Mouse (Mus musculus) cerebellum, postnatal 4 days (tissue): ENCODE data around the gene Creb1.
"Not testable (repeated sequence)": the region's sequence is repeated elsewhere in the genome, so short reads cannot be mapped to it uniquely, and the experiment has no call there.

ENCODE experiments used
- DNase-seq, 2 experiments: peaks; one replicate each; pipeline ENCODE4 v3.0.0; 2022; ENCODE audit warnings: low spot score in 2 of 2, mixed read lengths in 1 of 2

The Creb1 gene

GRCm38 (mm10) chr1:64538837-64539367 is 6.5 kb downstream of the Creb1 start:
- no peak for DNase-seq

DNA sequence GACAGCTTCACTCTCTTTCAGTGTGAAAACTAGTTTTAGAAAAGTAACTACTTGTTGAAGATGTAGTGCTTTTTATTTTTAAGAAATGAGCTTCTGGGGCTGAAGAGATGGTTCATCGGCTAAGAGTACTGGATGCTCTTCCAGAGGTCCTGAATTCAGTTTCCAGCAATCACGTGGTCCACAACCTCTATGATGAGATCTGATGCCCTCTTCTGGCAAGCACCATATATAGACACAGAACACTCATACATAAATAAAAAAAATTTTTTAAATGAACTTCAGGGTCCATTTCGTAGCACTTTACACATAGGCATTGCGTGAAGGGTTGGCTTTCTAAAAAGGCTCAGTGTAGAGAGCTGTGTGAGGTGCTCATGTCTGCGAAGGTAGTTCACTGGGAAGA is 11.3 kb downstream of the Creb1 start:
- no peak for DNase-seq

DNA sequence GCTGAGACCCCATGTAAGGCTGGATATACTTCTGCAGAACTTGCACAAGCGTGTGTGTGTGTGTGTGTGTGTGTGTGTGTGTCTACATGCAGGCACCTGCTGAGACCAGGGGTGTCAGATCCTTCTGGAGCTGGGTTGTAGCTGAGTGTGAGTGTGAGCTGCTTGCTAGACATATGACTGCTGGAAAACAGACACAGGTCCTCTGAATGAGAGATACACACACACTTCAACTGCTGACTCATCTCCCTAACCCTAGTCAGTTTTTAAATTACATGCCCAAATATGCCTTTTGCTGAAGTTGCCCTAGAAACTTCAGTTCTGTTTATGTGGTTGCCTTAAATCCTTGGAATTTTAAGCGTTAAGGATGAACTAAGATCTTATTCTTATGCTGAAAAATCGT is 13.6 kb downstream of the Creb1 start:
- DNase-seq, result no peak

DNA sequence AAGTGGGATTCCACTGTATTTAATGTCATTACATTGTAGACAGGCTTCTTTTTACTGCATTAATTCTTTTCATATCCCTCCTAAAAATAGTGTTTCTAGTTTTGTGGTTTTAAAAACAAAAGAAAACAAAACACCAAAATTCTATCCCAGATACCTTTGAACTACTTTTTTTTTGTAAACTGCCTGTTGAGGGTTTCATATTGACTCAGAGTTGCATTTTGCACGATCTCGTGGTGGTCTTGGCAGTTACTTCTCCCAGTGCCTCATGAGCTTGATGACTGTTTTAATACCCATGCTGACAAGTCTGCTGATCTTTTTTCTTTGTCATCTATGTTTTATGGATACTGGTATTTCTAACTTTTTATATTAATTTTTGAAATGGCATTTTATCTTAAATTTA is 16.9 kb downstream of the Creb1 start:
- no peak for DNase-seq

DNA sequence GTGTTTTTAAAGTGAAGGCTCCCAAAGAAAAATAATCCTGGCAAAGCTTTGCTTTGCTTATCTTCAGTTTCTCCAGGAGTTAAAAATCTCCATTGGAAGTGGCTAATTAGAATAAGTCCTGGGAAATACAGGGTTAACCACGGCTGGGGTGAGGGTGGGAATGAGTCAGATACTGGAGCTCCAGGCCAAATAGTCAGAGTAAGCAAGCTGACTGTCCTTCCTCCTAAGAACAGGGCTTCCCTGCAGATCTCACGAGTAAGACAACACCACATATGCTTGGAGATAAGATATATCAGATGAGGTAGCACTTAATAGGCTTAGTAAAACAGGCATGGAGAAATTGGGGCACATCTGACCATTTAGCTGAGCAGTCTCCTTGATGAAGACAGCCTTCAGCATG is 19.5 kb downstream of the Creb1 start:
- no peak for DNase-seq

DNA sequence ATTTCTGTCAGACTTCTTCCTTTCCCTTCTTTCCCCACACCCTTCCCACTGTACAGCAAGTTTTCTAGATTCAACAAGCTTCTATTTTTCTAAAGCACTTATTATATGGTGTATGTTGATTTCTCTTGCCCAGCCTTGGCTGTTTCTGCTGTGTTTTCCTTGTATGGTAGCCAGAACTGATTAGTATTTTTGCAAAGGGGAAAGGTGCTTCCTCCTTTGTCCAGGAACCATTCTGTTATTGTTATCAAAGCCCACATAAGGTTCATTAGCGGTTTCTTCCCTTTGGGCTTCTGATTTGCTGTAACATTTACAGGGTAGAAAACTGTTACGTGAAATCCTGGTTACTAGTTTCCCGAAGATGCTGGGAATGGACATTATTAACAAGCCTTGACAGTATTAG is 27.7 kb downstream of the Creb1 start:
- no peak for DNase-seq

GRCm38 (mm10) chr1:64568206-64568605 is 35.8 kb downstream of the Creb1 start:
- DNase-seq, result no peak

- no peak for DNase-seq
Measured at GRCm38 (mm10) chr1:64576022-64576421, 43.6 kb downstream of the Creb1 start.

- no peak for DNase-seq
Measured at GRCm38 (mm10) chr1:64576732-64577131, 44.3 kb downstream of the Creb1 start.

GRCm38 (mm10) chr1:64577911-64578310 is 45.5 kb downstream of the Creb1 start:
- not testable (repeated sequence) for DNase-seq

- DNase-seq, result no peak
Measured at GRCm38 (mm10) chr1:64578801-64579200, 46.4 kb downstream of the Creb1 start.

GRCm38 (mm10) chr1:64598926-64599325 is 66.5 kb downstream of the Creb1 start:
- DNase-seq, result no peak

DNA sequence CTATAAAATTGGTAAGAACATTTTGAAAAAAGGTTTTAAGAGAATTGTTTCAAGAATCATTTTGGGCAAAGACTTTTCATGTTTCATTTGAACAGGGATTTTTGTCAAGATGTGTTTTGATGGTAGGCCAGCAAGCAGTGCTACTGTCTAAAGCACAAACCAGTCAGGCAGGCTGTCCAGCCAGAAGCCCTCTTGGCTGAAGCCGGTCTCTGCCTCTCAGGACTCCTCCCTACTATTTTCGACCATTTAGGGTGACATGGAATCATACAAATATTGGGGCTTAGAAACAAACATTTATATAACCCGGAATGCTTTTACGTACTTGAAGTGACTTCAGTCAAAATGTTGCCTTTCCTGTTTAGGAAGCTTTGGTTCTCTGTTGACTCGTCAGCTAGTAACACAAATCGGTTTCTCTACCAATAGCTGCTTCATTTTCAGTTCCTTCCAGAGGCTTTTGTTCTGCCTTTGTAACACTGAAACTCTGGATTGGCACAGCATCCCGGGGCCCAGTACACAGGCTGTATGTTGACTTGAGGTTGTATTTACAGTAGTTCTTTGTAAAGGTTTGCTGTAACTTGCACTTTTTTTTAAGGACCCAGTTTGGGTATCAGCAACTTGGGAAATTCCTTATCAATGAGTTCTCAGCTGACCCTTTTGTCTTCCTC is 68.1 kb downstream of the Creb1 start:
- no peak for DNase-seq

- DNase-seq, result no peak
Measured at GRCm38 (mm10) chr1:64601242-64601842, 68.9 kb downstream of the Creb1 start.

DNA sequence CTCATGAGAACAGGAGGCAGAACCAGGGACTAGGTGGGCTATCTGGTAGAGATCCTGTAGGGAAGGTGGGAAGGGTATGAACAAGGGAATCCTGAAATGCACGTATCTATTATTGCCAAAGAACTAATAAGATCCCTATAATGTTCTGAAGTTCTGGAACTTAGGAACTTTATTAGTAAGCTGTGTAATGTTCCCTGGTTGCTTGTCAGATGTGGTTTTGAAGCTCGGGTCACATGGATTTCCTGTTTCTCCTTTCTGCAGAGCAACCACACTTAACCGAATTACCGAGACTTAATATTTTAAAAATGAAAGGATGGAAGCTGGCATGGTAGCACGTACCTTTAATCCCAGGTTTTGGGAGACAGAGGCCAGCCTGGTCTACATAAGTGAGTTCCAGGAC is 70.9 kb downstream of the Creb1 start:
- DNase-seq, result no peak

- DNase-seq, result no peak
Measured at GRCm38 (mm10) chr1:64609145-64609544, 76.7 kb downstream of the Creb1 start.

GRCm38 (mm10) chr1:64609976-64610375 is 77.5 kb downstream of the Creb1 start:
- no peak for DNase-seq

GRCm38 (mm10) chr1:64614311-64614710 is 81.9 kb downstream of the Creb1 start:
- no peak for DNase-seq

- no peak for DNase-seq
Measured at GRCm38 (mm10) chr1:64614801-64615345, 82.4 kb downstream of the Creb1 start.

- DNase-seq, result no peak
Measured at GRCm38 (mm10) chr1:64615531-64615991, 83.1 kb downstream of the Creb1 start.

GRCm38 (mm10) chr1:64616076-64616475 is 83.6 kb downstream of the Creb1 start:
- DNase-seq, result no peak

- DNase-seq, result no peak
Measured at GRCm38 (mm10) chr1:64616531-64616880, 84.1 kb downstream of the Creb1 start.
